Mouse (Mus musculus): Measurements from ENCODE around the gene Ifna7. TPM values are rescaled to one million over a fixed set of nuclear protein-coding genes. Genes with fewer than 3 reads are reported as not detected.

Ifna7 gene
- polyA plus RNA-seq, 1 experiment: not detected

- no peaks in the 10 kb centered on the region for H3K4me1 ChIP-seq (ENCODE audit: control insufficient read depth, insufficient read depth, low read length)
- no peaks in the 10 kb centered on the region for H3K36me3 ChIP-seq (ENCODE audit: control insufficient read depth, insufficient read depth, low read length)
- no peak overlapping the region for H3K27ac ChIP-seq (ENCODE audit: insufficient read depth, low read depth, low read length)
- no peak for TF ChIP-seq POLR2A (IDR thresholded peaks at IDR 0.05; ENCODE audit: low read depth, low read length)
- TF ChIP-seq CTCF (conservative IDR thresholded peaks at IDR 0.05; ENCODE audit: insufficient read depth, insufficient read length, low read depth, low read length): no peak
- no peaks in the 10 kb centered on the region for H3K27me3 ChIP-seq (replicated peaks; ENCODE audit: control insufficient read depth, insufficient read depth, low read length)
- DNase-seq: no peak
- 47% methylated on average over 2 of the region's 2 CpGs for WGBS
- H3K4me3 ChIP-seq (ENCODE audit: insufficient read depth, low read depth, low read length): no peak overlapping the region
Measured at GRCm38 (mm10) chr4:88845334-88845733, 29.3 kb downstream of the Ifna7 start.

DNA sequence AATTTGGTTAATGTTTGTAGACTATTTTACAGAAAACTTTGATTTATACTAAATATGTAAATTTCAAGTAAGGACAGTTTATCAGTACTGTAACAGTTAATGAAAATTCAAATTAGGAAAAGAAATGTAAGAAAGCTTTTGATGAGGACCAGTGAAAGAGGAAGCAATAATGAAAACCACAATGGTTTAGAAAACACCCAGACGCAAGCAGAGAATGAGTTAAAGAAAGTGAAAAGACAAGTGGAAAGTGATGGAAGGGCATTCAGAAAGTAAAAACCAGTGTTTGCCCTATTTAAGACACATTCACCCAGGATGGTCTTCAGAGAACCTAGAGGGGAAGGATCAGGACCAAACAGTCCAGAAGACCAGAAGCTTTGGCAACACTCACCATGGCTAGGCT, 33.7 kb downstream of the Ifna7 start, which contains the start of gene Ifna1:
Gene Ifna1 (plus strand): TSS at position 390 of the 400 bp plus-strand sequence.
- TF ChIP-seq POLR2A (IDR thresholded peaks at IDR 0.05; ENCODE audit: low read depth, low read length): no peak
- TF ChIP-seq CTCF (conservative IDR thresholded peaks at IDR 0.05; ENCODE audit: insufficient read depth, insufficient read length, low read depth, low read length): no peak
- H3K4me3 ChIP-seq (ENCODE audit: insufficient read depth, low read depth, low read length): no peak within 1 kb of the TSS
- no peaks in the 10 kb centered on the region for H3K36me3 ChIP-seq (ENCODE audit: control insufficient read depth, insufficient read depth, low read length)
- no peak within 1 kb of the TSS for H3K27ac ChIP-seq (ENCODE audit: insufficient read depth, low read depth, low read length)
- DNase-seq: no peak
- no peaks in the 10 kb centered on the region for H3K27me3 ChIP-seq (replicated peaks; ENCODE audit: control insufficient read depth, insufficient read depth, low read length)
- WGBS: 75% methylated on average over 1 of the region's 1 CpGs
- no peaks in the 10 kb centered on the region for H3K4me1 ChIP-seq (ENCODE audit: control insufficient read depth, insufficient read depth, low read length)

DNA sequence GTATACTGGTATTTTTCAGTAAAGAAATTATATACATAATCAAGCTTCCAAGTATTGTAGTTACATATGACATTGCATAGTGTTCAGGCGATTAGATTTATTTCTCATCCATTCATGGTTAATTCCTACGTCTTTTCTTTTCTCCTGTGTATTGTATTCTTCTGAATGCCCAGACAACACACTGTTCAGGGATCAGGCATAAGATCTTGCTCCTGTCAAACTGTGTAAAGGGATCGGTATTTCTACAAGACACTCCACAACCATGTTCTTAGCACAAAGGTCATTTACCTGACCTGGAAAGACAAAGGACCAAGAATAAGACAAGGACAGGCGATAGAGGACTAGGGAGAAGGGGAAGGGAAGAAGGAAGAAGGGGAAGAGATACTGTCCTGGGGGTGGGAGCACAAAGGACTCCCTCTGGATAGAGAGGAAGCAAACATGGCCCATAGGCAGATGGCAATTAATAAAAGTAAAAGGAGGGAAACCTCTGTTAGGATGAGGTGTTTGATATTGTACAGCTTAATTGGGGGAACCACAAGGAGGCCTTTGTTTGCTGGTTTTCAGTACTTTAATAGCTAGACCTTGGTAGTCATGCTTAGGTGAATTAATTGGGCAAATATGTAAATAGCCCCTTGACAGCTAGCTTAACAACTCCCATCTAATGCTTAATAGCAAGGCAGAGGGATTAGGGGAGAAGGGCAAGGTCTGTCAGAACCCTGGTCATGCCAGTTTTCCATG, 35.2 kb downstream of the Ifna7 start:
- Histone ChIP-seq H3K27ac (ENCODE audit: insufficient read depth, low read depth, low read length) (no peak overlapping the region), H3K4me1 (ENCODE audit: control insufficient read depth, insufficient read depth, low read length) (no peaks in the 10 kb centered on the region), H3K27me3 (replicated peaks; ENCODE audit: control insufficient read depth, insufficient read depth, low read length) (no peaks in the 10 kb centered on the region), H3K4me3 (ENCODE audit: insufficient read depth, low read depth, low read length) (no peak overlapping the region), H3K36me3 (ENCODE audit: control insufficient read depth, insufficient read depth, low read length) (no peaks in the 10 kb centered on the region)
- TF ChIP-seq POLR2A (IDR thresholded peaks at IDR 0.05; ENCODE audit: low read depth, low read length) (no peak), CTCF (conservative IDR thresholded peaks at IDR 0.05; ENCODE audit: insufficient read depth, insufficient read length, low read depth, low read length) (no peak)
- 73% methylated on average over 4 of the region's 4 CpGs for WGBS
- DNase-seq: no peak

DNA sequence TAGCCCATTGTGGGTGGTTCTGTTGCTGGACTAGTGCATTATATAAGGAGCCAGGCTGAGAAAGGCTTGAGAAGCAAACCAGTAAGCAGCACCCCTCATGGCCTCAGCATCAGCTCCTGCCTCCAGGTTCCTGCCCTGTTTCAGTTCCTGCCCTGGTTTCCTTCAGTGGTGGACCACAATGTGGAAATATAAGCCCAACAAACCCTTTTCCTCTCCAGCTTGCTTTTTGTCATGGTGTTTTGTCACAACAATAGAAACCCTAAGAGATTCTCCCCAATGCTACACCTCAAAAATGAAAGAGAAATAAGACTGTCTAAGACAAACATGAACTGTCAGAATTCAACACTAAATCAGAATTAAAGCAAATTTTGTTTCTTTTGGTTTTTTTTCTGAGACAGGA, 43.2 kb downstream of the Ifna7 start:
- Histone ChIP-seq H3K4me3 (ENCODE audit: insufficient read depth, low read depth, low read length) (no peak overlapping the region), H3K36me3 (ENCODE audit: control insufficient read depth, insufficient read depth, low read length) (no peaks in the 10 kb centered on the region), H3K4me1 (ENCODE audit: control insufficient read depth, insufficient read depth, low read length) (no peaks in the 10 kb centered on the region), H3K27ac (ENCODE audit: insufficient read depth, low read depth, low read length) (no peak overlapping the region), H3K27me3 (replicated peaks; ENCODE audit: control insufficient read depth, insufficient read depth, low read length) (no peaks in the 10 kb centered on the region)
- DNase-seq: no peak
- no peak for TF ChIP-seq CTCF (conservative IDR thresholded peaks at IDR 0.05; ENCODE audit: insufficient read depth, insufficient read length, low read depth, low read length)
- TF ChIP-seq POLR2A (IDR thresholded peaks at IDR 0.05; ENCODE audit: low read depth, low read length): no peak

DNA sequence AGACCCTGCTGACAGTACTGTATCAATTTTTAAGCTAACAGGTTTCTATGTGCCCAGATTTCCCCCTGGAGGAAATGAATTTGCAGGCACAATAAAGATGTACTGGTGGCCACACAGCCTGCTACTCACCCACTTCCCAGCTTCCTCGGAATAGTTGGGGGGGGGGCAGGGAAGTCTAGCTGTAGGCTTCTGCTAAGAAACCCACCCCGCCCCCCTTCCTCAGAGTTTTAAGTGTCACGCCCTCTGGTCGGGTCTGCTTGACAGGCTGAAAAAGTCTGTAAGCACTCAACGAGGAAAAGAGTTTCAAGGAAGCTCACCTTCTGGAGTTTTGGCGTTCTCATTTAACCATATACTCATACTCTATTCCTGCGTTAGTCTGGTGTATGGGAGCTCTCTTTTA, 47.3 kb downstream of the Ifna7 start:
- DNase-seq: no peak
- Histone ChIP-seq H3K36me3 (ENCODE audit: control insufficient read depth, insufficient read depth, low read length) (no peaks in the 10 kb centered on the region), H3K4me1 (ENCODE audit: control insufficient read depth, insufficient read depth, low read length) (no peaks in the 10 kb centered on the region), H3K4me3 (ENCODE audit: insufficient read depth, low read depth, low read length) (no peak overlapping the region), H3K27ac (ENCODE audit: insufficient read depth, low read depth, low read length) (no peak overlapping the region), H3K27me3 (replicated peaks; ENCODE audit: control insufficient read depth, insufficient read depth, low read length) (no peaks in the 10 kb centered on the region)
- TF ChIP-seq CTCF (conservative IDR thresholded peaks at IDR 0.05; ENCODE audit: insufficient read depth, insufficient read length, low read depth, low read length) (no peak), POLR2A (IDR thresholded peaks at IDR 0.05; ENCODE audit: low read depth, low read length) (no peak)
- 10% methylated on average over 7 of the region's 7 CpGs for WGBS

- peak; percentile 25 for DNase-seq
- 78% methylated on average over 9 of the region's 9 CpGs for WGBS
- Histone ChIP-seq H3K4me1 (ENCODE audit: control insufficient read depth, insufficient read depth, low read length) (no peaks in the 10 kb centered on the region), H3K27me3 (replicated peaks; ENCODE audit: control insufficient read depth, insufficient read depth, low read length) (no peaks in the 10 kb centered on the region), H3K36me3 (ENCODE audit: control insufficient read depth, insufficient read depth, low read length) (no peaks in the 10 kb centered on the region), H3K4me3 (ENCODE audit: insufficient read depth, low read depth, low read length) (no peak overlapping the region), H3K27ac (ENCODE audit: insufficient read depth, low read depth, low read length) (no peak overlapping the region)
- TF ChIP-seq CTCF (conservative IDR thresholded peaks at IDR 0.05; ENCODE audit: insufficient read depth, insufficient read length, low read depth, low read length) (no peak), POLR2A (IDR thresholded peaks at IDR 0.05; ENCODE audit: low read depth, low read length) (no peak)
Measured at GRCm38 (mm10) chr4:88864599-88864998, 48.6 kb downstream of the Ifna7 start.

DNA sequence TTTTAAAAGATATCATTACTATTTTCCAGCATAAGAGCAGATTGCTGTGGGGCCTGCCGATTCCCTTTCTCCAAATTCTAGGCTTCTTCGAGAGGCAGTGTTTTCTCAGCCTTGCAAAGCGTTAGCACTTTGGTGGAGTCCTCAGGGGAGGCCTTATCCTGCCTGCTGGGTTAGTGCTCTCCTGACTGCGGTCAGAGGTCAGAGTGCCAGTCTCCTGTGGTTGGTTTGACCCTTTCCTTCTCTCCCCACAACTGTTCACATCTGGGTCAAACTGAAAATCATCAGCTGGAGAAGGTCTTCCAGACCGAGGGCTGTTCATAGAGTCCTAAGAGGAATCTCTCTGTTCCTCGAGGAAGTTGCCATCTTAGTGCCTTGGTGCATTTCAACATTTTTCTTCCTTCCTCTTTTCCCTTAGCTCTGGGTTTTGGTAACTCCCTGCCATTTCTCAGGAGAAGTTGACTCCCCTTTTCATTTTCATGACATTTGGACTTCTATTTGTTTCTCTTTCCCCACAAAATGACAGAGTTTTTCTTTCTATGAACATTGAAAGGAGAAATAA, 49.1 kb downstream of the Ifna7 start:
- H3K36me3 ChIP-seq (ENCODE audit: control insufficient read depth, insufficient read depth, low read length): no peaks in the 10 kb centered on the region
- no peak overlapping the region for H3K27ac ChIP-seq (ENCODE audit: insufficient read depth, low read depth, low read length)
- 64% methylated on average over 6 of the region's 6 CpGs for WGBS
- peak; percentile 21 for DNase-seq
- no peaks in the 10 kb centered on the region for H3K4me1 ChIP-seq (ENCODE audit: control insufficient read depth, insufficient read depth, low read length)
- no peak for TF ChIP-seq POLR2A (IDR thresholded peaks at IDR 0.05; ENCODE audit: low read depth, low read length)
- TF ChIP-seq CTCF (conservative IDR thresholded peaks at IDR 0.05; ENCODE audit: insufficient read depth, insufficient read length, low read depth, low read length): no peak
- no peak overlapping the region for H3K4me3 ChIP-seq (ENCODE audit: insufficient read depth, low read depth, low read length)
- no peaks in the 10 kb centered on the region for H3K27me3 ChIP-seq (replicated peaks; ENCODE audit: control insufficient read depth, insufficient read depth, low read length)

Other genes with a start within 250 kb of the Ifna7 start
- not detected in 2 replicates for gene Ifna14, start 244.4 kb upstream of the Ifna7 start, polyA plus RNA-seq (2012; rRNA removed)
- not detected in 2 replicates for gene Ifna9, start 223.8 kb upstream of the Ifna7 start, polyA plus RNA-seq (2012; rRNA removed)
- gene Ifna12, start 212.9 kb upstream of the Ifna7 start, polyA plus RNA-seq (2012; rRNA removed): not detected in 2 replicates
- gene C87499, start 181.8 kb upstream of the Ifna7 start, polyA plus RNA-seq (2012; rRNA removed): not detected in 2 replicates
- gene Ifna13, start 171.8 kb upstream of the Ifna7 start, polyA plus RNA-seq (2012; rRNA removed): not detected in 2 replicates
- gene Ifna16, start 139.3 kb upstream of the Ifna7 start, polyA plus RNA-seq (2012; rRNA removed): not detected in 2 replicates
- not detected in 2 replicates for gene Ifna2, start 132.3 kb upstream of the Ifna7 start, polyA plus RNA-seq (2012; rRNA removed)
- gene Ifnab, start 124.9 kb upstream of the Ifna7 start, polyA plus RNA-seq (2012; rRNA removed): not detected in 2 replicates
- gene Gm26566, start 94.4 kb upstream of the Ifna7 start, polyA plus RNA-seq (2012; rRNA removed): 0.26 and 0.34 TPM in 2 replicates
- gene Klhl9, start 93.8 kb upstream of the Ifna7 start, polyA plus RNA-seq (2012; rRNA removed): 18.1 and 19.2 TPM in 2 replicates
- gene Gm13271, start 61.4 kb upstream of the Ifna7 start, polyA plus RNA-seq (2012; rRNA removed): not detected in 2 replicates
- 0.10 TPM in 1 of 2 replicates, not detected in the other for gene Gm13283, start 56.1 kb upstream of the Ifna7 start, polyA plus RNA-seq (2012; rRNA removed)
- not detected in 2 replicates for gene Gm13290, start 42.4 kb upstream of the Ifna7 start, polyA plus RNA-seq (2012; rRNA removed)
- gene Gm13289, start 39.3 kb upstream of the Ifna7 start, polyA plus RNA-seq (2012; rRNA removed): not detected in 2 replicates
- not detected in 2 replicates for gene Gm13272, start 36.4 kb upstream of the Ifna7 start, polyA plus RNA-seq (2012; rRNA removed)
- gene Ifnz, start 34.1 kb upstream of the Ifna7 start, polyA plus RNA-seq (2012; rRNA removed): 0.08 TPM in 1 of 2 replicates, not detected in the other
- gene Gm13276, start 30.5 kb upstream of the Ifna7 start, polyA plus RNA-seq (2012; rRNA removed): not detected in 2 replicates
- gene Gm13277, start 27.6 kb upstream of the Ifna7 start, polyA plus RNA-seq (2012; rRNA removed): not detected in 2 replicates
- gene Gm13278, start 24.7 kb upstream of the Ifna7 start, polyA plus RNA-seq (2012; rRNA removed): not detected in 2 replicates
- gene Gm13275, start 21.7 kb upstream of the Ifna7 start, polyA plus RNA-seq (2012; rRNA removed): not detected in 2 replicates
- not detected in 2 replicates for gene Gm13279, start 18.8 kb upstream of the Ifna7 start, polyA plus RNA-seq (2012; rRNA removed)
- gene Gm13285, start 16.6 kb upstream of the Ifna7 start, polyA plus RNA-seq (2012; rRNA removed): not detected in 2 replicates
- not detected in 2 replicates for gene Gm13287, start 13.0 kb upstream of the Ifna7 start, polyA plus RNA-seq (2012; rRNA removed)
- not detected in 2 replicates for gene Gm13288, start 10.7 kb upstream of the Ifna7 start, polyA plus RNA-seq (2012; rRNA removed)
- gene Ifna11, start 3.7 kb downstream of the Ifna7 start, polyA plus RNA-seq (2012; rRNA removed): not detected in 2 replicates
- gene Ifna6, start 11.2 kb downstream of the Ifna7 start, polyA plus RNA-seq (2012; rRNA removed): not detected in 2 replicates
- gene Ifna5, start 19.3 kb downstream of the Ifna7 start, polyA plus RNA-seq (2012; rRNA removed): not detected in 2 replicates
- not detected in 2 replicates for gene Ifna4, start 25.6 kb downstream of the Ifna7 start, polyA plus RNA-seq (2012; rRNA removed)
- not detected in 2 replicates for gene Ifna1, start 33.9 kb downstream of the Ifna7 start, polyA plus RNA-seq (2012; rRNA removed)
- not detected in 2 replicates for gene Ifne, start 64.0 kb downstream of the Ifna7 start, polyA plus RNA-seq (2012; rRNA removed)

Data from kidney, adult 2 months (tissue).